Mouse (Mus musculus) limb, embryonic 12.5 days (tissue): ENCODE results near the gene Stra6l. TPM values are rescaled to one million over a fixed set of nuclear protein-coding genes. Genes with fewer than 3 reads are reported as not detected.
A peak's percentile ranks its signal among the peaks of the same experiment; 100 is the strongest.

Source experiments
- ATAC-seq: fragments of 200-750 bp; cut with Nextera tagmentation; 2 replicates; pipeline ENCODE4 v1.8.0; 2017; ENCODE audit warnings: low read depth, moderate TSS enrichment; ENCODE audit not compliant: insufficient number of reproducible peaks, insufficient read depth, low FRiP score, low TSS enrichment
- H3K27ac ChIP-seq: fragments of 300-500 bp; sonication (generic); 2 replicates; pipeline ENCODE4 v1.5.1; 2016; ENCODE audit warnings: mild to moderate bottlenecking, moderate library complexity
- H3K27me3 ChIP-seq: fragments of 300-500 bp; sonication (generic); 2 replicates; pipeline ENCODE4 v1.6.1; 2016; ENCODE audit warnings: mild to moderate bottlenecking, moderate library complexity
- H3K36me3 ChIP-seq: fragments of 300-500 bp; sonication (generic); 2 replicates; pipeline ENCODE4 v1.6.1; 2016; ENCODE audit warnings: mild to moderate bottlenecking, moderate library complexity
- H3K4me1 ChIP-seq: fragments of 300-500 bp; sonication (generic); replicated peaks from 2 replicates; pipeline ENCODE4 v1.6.1; 2016
- H3K4me2 ChIP-seq: fragments of 300-500 bp; sonication (generic); 2 replicates; pipeline ENCODE4 v1.6.1; 2016; ENCODE audit warnings: mild to moderate bottlenecking, moderate library complexity
- H3K4me3 ChIP-seq: fragments of 300-500 bp; sonication (generic); replicated peaks from 2 replicates; pipeline ENCODE4 v1.5.1; 2016; ENCODE audit warnings: mild to moderate bottlenecking
- H3K9ac ChIP-seq: fragments of 300-500 bp; sonication (generic); replicated peaks from 2 replicates; pipeline ENCODE4 v1.6.1; 2016; ENCODE audit warnings: mild to moderate bottlenecking, moderate library complexity
- H3K9me3 ChIP-seq: fragments of 300-500 bp; sonication (generic); 2 replicates; pipeline ENCODE4 v1.6.1; 2016; ENCODE audit warnings: mild to moderate bottlenecking, moderate library complexity
- WGBS: fragments of 180-500 bp; shearing (Covaris S2); methylation state at CpG from one replicate; pipeline ENCODE4 v1.1.7; 2016; 5-methylcytosine and 5-hydroxymethylcytosine counted together
- polyA plus RNA-seq: library from polyadenylated mRNA; unstranded; fragments of >200 nt; fragmentation: Nextera tagmentation; extraction: Ambion mirVana; gene quantifications from 2 replicates; pipeline ENCODE4 v1.2.1, GENCODE M21; 2016

The Stra6l gene
- polyA plus RNA-seq, 1 experiment from 2014 or later = 2.0 TPM

- H3K4me3 ChIP-seq = no peak overlapping the region
- no peak for ATAC-seq
- H3K9me3 ChIP-seq = no peaks in the 10 kb centered on the region
- H3K27me3 ChIP-seq = no peaks in the 10 kb centered on the region
- H3K27ac ChIP-seq = no peak overlapping the region
- WGBS = 94% methylated on average over 16 of the region's 16 CpGs
- no peak overlapping the region for H3K4me2 ChIP-seq
- no peaks in the 10 kb centered on the region for H3K36me3 ChIP-seq
- H3K4me1 ChIP-seq = no peaks in the 10 kb centered on the region
- H3K9ac ChIP-seq = no peak overlapping the region
These were observed 34.8 kb downstream of the Stra6l start for GRCm38 (mm10) chr4:45883250-45883649.

DNA sequence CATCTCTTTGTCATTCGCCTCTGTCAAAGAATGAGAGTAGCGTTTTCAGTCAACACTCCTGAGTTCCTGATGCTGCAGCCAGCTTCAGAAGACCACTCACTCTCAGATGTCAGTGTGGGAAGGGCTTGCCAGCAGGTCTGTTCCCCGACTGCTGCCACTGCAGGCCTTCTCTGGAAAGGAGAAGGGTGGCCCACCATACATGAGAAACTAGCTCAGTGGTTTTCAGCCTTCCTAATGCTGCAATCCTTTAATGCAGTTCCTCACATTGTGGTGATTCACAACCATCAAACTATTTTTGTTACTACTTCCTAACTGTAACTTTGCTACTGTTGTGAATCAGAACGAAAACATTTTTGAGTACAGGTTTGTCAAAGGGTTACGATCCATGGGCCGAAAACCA, 41.0 kb downstream of the Stra6l start:
- Histone ChIP-seq H3K4me3 (no peak overlapping the region), H3K27ac (no peak overlapping the region; the same call in 1 of the 2 replicates), H3K9ac (no peak overlapping the region), H3K4me2 (no peak overlapping the region), H3K4me1 (peaks cover 13% of the 10 kb centered on the region), H3K36me3 (no peaks in the 10 kb centered on the region), H3K9me3 (no peaks in the 10 kb centered on the region), H3K27me3 (no peaks in the 10 kb centered on the region)
- WGBS = 66% methylated on average over 6 of the region's 6 CpGs
- no peak for ATAC-seq

DNA sequence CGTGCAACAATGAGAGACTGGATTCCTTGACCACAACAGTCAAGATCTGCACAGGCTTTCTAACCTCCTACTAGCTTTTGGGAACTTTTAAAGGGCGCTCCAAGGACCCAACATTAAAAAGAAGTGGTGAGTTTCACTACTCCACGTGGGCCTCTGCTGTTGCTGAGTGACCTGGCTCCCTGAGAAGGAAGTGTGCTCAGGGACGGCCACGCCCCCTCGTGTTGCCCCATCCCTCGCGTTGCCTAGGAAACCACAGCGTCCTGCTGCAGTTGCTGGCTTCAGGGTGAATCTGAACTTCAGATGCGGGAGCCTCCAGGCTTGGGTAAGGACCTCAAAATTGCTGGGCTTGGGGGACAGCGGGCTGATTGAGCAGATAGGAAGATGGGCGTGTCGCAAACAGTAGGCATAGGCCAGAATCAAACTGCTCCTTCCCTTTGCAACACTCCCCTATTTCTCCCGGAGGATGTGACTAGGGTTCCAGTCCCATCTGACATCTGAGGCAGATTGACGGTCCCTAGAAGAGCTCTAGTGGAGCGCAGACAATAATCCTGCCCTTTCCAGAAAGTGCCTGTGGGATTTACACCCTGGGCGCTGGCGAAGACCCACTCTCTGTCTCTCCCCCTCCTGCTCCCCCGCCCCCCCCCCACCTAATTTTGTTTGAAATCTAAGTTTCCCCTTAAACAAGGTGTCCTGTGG, 41.8 kb downstream of the Stra6l start, which contains the start of gene Ccdc180:
Ccdc180 (plus strand) TSS at position 238 of the 696 bp plus-strand sequence.
- Histone ChIP-seq H3K4me1 (peaks cover 13% of the 10 kb centered on the region), H3K27me3 (no peaks in the 10 kb centered on the region), H3K4me3 (no peak within 1 kb of the TSS), H3K27ac (peak within 1 kb of the TSS; percentile 59; the same call in 1 of the 2 replicates), H3K36me3 (no peaks in the 10 kb centered on the region), H3K9ac (no peak within 1 kb of the TSS), H3K4me2 (peak within 1 kb of the TSS; percentile 46), H3K9me3 (no peaks in the 10 kb centered on the region)
- peak; percentile 71; the same call in 1 of the 2 replicates for ATAC-seq
- WGBS = 14% methylated on average over 19 of the region's 19 CpGs

DNA sequence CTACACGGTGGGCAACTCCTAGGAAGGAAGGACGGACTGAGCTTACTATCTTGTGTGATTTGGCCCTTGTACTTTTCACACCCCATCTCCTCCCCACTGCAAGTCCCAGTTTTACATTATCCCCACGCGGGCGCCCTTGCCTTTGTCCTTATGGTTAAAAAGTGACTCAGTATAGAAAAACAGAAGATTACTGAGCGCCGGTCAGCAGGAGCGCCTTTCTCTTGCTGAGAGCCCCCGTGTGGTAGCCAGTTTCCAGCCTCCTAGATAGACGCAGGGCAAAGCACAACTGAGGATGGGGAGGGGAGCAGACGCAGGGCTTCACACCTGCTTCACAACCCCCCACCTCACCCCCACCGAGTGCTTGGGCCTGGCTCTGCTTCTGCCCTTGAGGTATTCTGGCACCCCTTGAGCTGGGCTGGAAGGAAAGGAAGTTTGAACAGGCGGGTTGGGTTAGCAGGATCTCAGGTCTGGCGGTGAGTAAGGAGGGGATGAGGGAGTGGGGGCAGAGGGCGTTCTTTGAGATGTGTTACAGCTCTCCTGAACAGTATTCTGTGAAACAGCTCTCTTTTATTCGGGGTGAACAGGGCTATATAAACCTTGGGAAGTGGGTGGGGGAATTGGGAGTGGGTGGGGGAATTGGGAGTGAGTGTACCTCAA, 48.1 kb downstream of the Stra6l start:
- whole genome bisulfite sequencing = 13% methylated on average over 16 of the region's 16 CpGs
- Histone ChIP-seq H3K4me2 (peak overlapping the region; percentile 38), H3K4me1 (peaks cover 15% of the 10 kb centered on the region), H3K36me3 (no peaks in the 10 kb centered on the region), H3K27me3 (peaks cover 17% of the 10 kb centered on the region), H3K27ac (peak overlapping the region; percentile 14; the same call in 1 of the 2 replicates), H3K9ac (no peak overlapping the region), H3K9me3 (no peaks in the 10 kb centered on the region), H3K4me3 (no peak overlapping the region)
- ATAC-seq = peak; percentile 52

GRCm38 (mm10) chr4:45898413-45898812, 49.9 kb downstream of the Stra6l start:
- H3K4me3 ChIP-seq = no peak overlapping the region
- no peak overlapping the region for H3K9ac ChIP-seq
- no peaks in the 10 kb centered on the region for H3K36me3 ChIP-seq
- WGBS = 45% methylated on average over 5 of the region's 5 CpGs
- ATAC-seq = no peak
- H3K27me3 ChIP-seq = peaks cover 17% of the 10 kb centered on the region
- no peak overlapping the region for H3K27ac ChIP-seq
- H3K9me3 ChIP-seq = no peaks in the 10 kb centered on the region
- H3K4me1 ChIP-seq = peaks cover 15% of the 10 kb centered on the region
- H3K4me2 ChIP-seq = no peak overlapping the region

DNA sequence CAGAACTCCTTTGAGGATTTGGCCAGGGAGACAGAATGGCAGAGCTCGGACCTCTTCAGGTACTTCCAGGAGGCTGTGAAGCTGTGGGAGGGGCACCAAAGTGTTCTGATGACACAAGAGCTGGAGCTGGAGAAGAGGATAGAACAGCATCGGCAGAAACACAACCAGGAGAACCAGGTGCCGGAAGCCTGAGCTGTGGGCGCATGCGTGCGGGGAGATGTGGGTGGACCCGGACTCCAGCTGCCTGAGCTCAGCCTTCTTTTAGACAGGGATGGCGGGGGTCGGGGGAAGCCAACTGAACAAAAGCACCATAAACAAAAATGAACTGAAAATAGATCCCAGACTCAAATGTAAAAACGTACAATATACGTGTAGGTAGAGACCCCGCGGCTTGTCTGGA, 60.8 kb downstream of the Stra6l start:
- Histone ChIP-seq H3K36me3 (no peaks in the 10 kb centered on the region), H3K9ac (no peak overlapping the region), H3K27ac (no peak overlapping the region), H3K4me3 (no peak overlapping the region), H3K27me3 (no peaks in the 10 kb centered on the region), H3K4me2 (no peak overlapping the region), H3K9me3 (no peaks in the 10 kb centered on the region), H3K4me1 (no peaks in the 10 kb centered on the region)
- no peak for ATAC-seq
- 91% methylated on average over 13 of the region's 13 CpGs for WGBS

DNA sequence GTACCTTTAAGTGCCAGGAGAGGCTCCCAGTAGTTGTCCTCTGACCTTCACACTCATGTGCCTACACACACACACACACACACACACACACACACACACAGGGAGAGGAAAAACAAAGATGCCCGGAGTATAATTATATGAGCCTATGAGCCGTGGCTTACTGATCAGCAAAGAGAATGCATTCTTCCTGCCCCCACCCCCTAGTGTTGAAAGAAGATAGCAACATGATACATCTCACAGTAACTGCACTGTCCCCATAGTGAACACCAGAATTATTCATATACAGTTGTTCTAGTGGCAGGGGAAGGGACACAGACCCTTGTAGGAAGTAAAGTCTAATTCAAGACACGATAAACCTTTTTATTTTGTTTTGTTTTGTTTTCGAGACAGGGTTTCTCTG, 61.5 kb downstream of the Stra6l start:
- 82% methylated on average over 4 of the region's 4 CpGs for WGBS
- no peaks in the 10 kb centered on the region for H3K36me3 ChIP-seq
- H3K27ac ChIP-seq = no peak overlapping the region
- no peaks in the 10 kb centered on the region for H3K9me3 ChIP-seq
- no peak for ATAC-seq
- H3K4me1 ChIP-seq = no peaks in the 10 kb centered on the region
- no peak overlapping the region for H3K4me2 ChIP-seq
- no peaks in the 10 kb centered on the region for H3K27me3 ChIP-seq
- no peak overlapping the region for H3K4me3 ChIP-seq
- no peak overlapping the region for H3K9ac ChIP-seq

DNA sequence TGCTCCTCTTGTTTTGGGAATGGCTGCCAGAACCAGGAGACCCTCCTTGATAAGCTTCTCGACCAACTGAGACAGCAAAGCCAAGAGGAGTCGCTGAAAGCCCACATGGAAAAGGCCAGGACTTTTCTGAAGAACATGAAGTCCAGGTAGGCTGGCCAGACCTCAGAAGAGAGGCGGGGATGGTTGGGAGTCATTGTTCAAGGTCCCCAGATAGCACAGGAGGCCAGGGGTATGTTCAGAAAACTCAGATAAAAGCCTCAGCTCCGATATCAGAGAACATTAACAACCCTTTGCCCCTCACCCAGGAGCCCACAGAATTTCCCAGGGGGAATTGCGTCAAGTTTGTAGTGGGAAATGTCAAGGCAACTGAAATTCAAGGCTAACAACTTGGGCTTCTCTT, 62.8 kb downstream of the Stra6l start:
- H3K27me3 ChIP-seq = no peaks in the 10 kb centered on the region
- H3K9ac ChIP-seq = no peak overlapping the region
- H3K36me3 ChIP-seq = no peaks in the 10 kb centered on the region
- WGBS = 87% methylated on average over 5 of the region's 5 CpGs
- no peaks in the 10 kb centered on the region for H3K4me1 ChIP-seq
- no peak for ATAC-seq
- H3K4me3 ChIP-seq = no peak overlapping the region
- H3K9me3 ChIP-seq = no peaks in the 10 kb centered on the region
- no peak overlapping the region for H3K27ac ChIP-seq
- no peak overlapping the region for H3K4me2 ChIP-seq

DNA sequence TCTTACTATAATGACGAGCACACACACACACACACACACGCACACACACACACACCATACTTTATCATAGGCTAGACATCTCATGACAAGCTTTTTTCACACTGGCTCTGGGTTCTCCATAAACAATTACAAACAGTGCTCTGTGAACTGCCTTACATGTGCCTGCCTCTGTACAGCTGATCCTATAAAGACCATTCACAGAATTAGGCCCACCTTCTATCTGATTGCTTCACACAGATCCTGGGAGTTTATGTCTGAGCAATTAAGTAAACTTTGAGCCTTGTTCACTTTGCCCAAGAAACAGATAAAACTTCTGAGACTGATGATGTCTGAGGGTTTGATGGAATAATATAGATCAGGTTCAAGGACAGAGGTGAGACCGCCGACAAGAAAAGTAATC, 63.4 kb downstream of the Stra6l start:
- Histone ChIP-seq H3K27me3 (no peaks in the 10 kb centered on the region), H3K4me1 (no peaks in the 10 kb centered on the region), H3K4me2 (no peak overlapping the region), H3K27ac (no peak overlapping the region), H3K9me3 (no peaks in the 10 kb centered on the region), H3K4me3 (no peak overlapping the region), H3K36me3 (no peaks in the 10 kb centered on the region), H3K9ac (no peak overlapping the region)
- ATAC-seq = no peak
- WGBS = 93% methylated on average over 4 of the region's 4 CpGs

DNA sequence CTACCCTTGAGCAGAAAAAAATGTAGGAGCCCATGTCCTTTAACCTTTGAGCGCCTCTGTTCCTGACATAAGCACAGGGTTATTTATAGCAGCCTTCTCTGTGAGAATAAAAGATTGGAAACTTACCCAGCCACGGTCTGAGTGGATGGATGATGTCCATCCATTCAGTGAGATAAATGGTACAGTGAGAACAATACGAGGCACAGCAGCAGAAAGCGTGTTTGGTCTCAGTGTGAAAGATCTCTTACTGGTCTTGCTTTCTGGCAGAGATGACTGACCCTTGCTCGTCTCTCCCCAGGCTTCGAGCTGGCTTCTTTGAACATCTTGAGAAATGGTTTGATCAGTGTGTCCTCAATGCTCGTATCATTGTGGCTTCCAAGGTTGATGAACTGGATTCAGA, 68.6 kb downstream of the Stra6l start:
- Histone ChIP-seq H3K27me3 (no peaks in the 10 kb centered on the region), H3K4me1 (no peaks in the 10 kb centered on the region), H3K4me2 (no peak overlapping the region), H3K36me3 (no peaks in the 10 kb centered on the region), H3K9ac (no peak overlapping the region), H3K4me3 (no peak overlapping the region), H3K9me3 (no peaks in the 10 kb centered on the region), H3K27ac (no peak overlapping the region)
- no peak for ATAC-seq
- WGBS = 84% methylated on average over 7 of the region's 7 CpGs

GRCm38 (mm10) chr4:45921663-45922435, 73.4 kb downstream of the Stra6l start:
- H3K27ac ChIP-seq = no peak overlapping the region
- H3K4me2 ChIP-seq = no peak overlapping the region
- H3K9ac ChIP-seq = no peak overlapping the region
- H3K9me3 ChIP-seq = no peaks in the 10 kb centered on the region
- 91% methylated on average over 10 of the region's 10 CpGs for WGBS
- no peaks in the 10 kb centered on the region for H3K36me3 ChIP-seq
- no peak for ATAC-seq
- H3K4me3 ChIP-seq = no peak overlapping the region
- no peaks in the 10 kb centered on the region for H3K4me1 ChIP-seq
- H3K27me3 ChIP-seq = no peaks in the 10 kb centered on the region
